Comparison of ENCODE assay signal across 8 mouse cellular contexts in the genomic region with DNA sequence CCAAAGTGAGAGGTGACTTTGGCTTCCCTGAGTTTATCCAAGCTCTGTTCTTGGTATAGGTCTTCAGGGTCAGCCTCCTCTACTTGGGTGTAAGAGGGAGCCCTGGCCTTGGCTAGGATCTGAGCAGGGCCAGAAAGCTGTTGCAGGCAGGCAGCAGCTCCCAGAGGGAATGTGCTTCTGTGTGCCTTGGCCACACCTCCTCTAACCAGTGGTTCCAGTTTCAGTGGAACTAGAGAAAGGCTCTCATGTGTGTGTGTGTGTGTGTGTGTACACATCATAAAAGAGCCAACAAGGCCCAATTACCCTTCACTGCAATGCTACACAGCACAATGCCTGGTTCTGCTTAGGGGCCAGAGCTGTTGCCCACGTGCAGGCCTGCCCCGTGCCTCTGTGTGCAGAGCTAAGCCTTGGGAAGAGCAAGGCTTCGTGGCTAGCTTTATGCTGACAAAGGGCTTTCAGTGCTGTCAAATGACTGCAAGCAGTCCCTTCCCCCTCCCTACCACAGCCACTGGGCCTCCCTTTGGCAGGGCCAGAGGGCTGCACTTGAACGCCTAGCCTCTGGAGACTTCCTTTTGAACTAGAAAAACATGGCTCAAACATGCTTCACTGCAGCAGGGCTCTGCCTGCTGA. TPM values are rescaled to one million over a fixed set of nuclear protein-coding genes. Genes with fewer than 3 reads are reported as not detected.
DNase-seq lines count a peak whose midpoint lies in the region; TF ChIP-seq lines count a peak whose summit lies in the region.

No protein-coding gene starts in this region.

- H3K27ac ChIP-seq in embryonic fibroblast, embryonic 13.5 days (ENCODE audit: insufficient read depth, low read length) = peak overlapping the region; percentile 37

- H3K4me1 ChIP-seq in embryonic fibroblast, embryonic 13.5 days (ENCODE audit: control insufficient read depth, insufficient read depth, low read length) = peaks cover 7% of the 10 kb centered on the region

- intact Hi-C loops in heart, postnatal 10 days (cut with DNase I) = no loop called here

- H3K4me3 ChIP-seq in embryonic fibroblast, embryonic 13.5 days (ENCODE audit: insufficient read depth, low read length) = no peak overlapping the region

- DNase-seq in adrenal gland, adult (ENCODE audit: inconsistent age in 2 of 2, low spot score in 1 of 2) = peak; percentile 43 to 82
- no peak for DNase-seq in adrenal gland, postnatal 4 days (ENCODE audit: low spot score in 2 of 2)
- DNase-seq in heart, postnatal 10 days = peak; percentile 47 to 54
- peak; percentile 38 to 42 for DNase-seq in kidney, postnatal 36 days
- peak; percentile 68 for DNase-seq in mesoderm, embryonic 11.5 days (ENCODE audit: low read depth, low spot score)
- peak; percentile 19 for DNase-seq in urinary bladder, postnatal 25 days (ENCODE audit: low spot score)
- no peak for DNase-seq in layer of hippocampus, adult 8-10 months (ENCODE audit: low spot score in 2 of 2)

- 0 out of 2 replicates have a peak, but pooled peaks have one; percentile 22 for TF ChIP-seq POLR2A in embryonic fibroblast, embryonic 13.5 days (IDR thresholded peaks at IDR 0.05; ENCODE audit: low read depth, low read length)

- no peak for TF ChIP-seq CTCF in embryonic fibroblast, embryonic 13.5 days (IDR thresholded peaks at IDR 0.05; ENCODE audit: borderline replicate concordance, insufficient read depth, low read length)

RNA-seq across cellular contexts. Expression of gene Alppl2, which starts 54.1 kb away (rescaled TPM):
- total RNA-seq in adrenal gland, postnatal 4 days (2021) = not detected
- polyA plus RNA-seq in embryonic fibroblast, embryonic 13.5 days (2011; ENCODE audit: insufficient read length, low read depth, missing spikeins) = not detected in 2 replicates
- total RNA-seq in heart, postnatal 10 days (2021) = not detected
- total RNA-seq in layer of hippocampus, adult 8-10 months (2022) = not detected

Comparison
In these comparisons a context has a peak if more than half of its experiments do, and no peak if none do; other contexts are left out.
1. DNase-seq: peak in adrenal gland, adult (2 of 2), heart, postnatal 10 days (2 of 2), kidney, postnatal 36 days (2 of 2), mesoderm, embryonic 11.5 days (single experiment) and urinary bladder, postnatal 25 days (single experiment); none in adrenal gland, postnatal 4 days (0 of 2) and layer of hippocampus, adult 8-10 months (0 of 2).